Mouse (Mus musculus): ENCODE results near the gene Gm8271.
"Not testable (repeated sequence)": the region's sequence is repeated elsewhere in the genome, so short reads cannot be mapped to it uniquely, and the experiment has no call there.

The Gm8271 gene

DNA sequence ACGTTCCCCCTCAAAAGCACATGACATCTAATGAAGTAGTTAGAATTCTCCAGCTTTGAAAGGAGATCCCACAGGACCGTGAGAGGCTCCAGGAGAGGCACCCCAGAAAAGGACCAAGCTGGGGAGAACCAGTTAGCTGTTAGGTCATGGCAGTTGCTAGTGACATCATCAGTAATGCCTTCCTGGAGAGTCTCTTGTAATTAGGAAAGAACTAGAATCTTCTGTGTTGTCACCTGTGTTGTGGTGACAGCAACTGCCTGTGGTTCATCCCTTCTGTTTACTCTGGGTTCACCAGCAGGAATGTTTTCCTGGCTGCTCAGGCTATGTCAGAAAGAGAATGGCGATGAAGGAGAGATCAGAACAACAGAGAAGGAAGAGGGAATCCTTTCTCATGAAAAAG is at the start of gene Gm8271:
TSS of gene Gm8271 (plus strand) at position 301 of the 400 bp plus-strand sequence.
- not testable (repeated sequence) for DNase-seq (ENCODE audit: low spot score in 2 of 2)

DNA sequence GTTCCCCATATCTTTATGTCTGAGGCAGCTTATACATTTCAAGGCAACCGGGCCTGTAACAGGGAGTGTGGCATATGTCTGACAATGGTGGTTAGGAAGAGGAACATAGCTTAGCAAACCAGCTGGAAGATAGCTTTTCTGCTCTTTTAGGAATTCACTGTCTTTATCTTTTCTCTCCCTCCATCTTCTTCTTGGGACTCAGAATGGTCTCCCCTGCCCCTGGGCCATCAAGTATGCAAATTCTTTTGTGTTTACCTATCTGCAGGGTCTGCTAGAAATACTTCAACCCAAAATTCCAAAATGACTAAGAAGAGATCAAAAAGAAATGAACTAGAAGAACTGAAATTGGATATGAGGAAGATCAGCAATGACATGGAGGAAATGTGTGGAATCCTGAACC is 21.4 kb upstream of the Gm8271 start, which contains the start of gene Gm3317:
TSS of gene Gm3317 (plus strand) at position 301 of the 400 bp plus-strand sequence.
- DNase-seq (ENCODE audit: low spot score in 2 of 2) = not testable (repeated sequence)
